Mouse (Mus musculus): ENCODE measurements around the gene Med8. TPM values are rescaled to one million over a fixed set of nuclear protein-coding genes. Genes with fewer than 3 reads are reported as not detected.

Gene Med8
- polyA plus RNA-seq (2012; rRNA removed): 112 and 113 TPM in 2 replicates

DNA sequence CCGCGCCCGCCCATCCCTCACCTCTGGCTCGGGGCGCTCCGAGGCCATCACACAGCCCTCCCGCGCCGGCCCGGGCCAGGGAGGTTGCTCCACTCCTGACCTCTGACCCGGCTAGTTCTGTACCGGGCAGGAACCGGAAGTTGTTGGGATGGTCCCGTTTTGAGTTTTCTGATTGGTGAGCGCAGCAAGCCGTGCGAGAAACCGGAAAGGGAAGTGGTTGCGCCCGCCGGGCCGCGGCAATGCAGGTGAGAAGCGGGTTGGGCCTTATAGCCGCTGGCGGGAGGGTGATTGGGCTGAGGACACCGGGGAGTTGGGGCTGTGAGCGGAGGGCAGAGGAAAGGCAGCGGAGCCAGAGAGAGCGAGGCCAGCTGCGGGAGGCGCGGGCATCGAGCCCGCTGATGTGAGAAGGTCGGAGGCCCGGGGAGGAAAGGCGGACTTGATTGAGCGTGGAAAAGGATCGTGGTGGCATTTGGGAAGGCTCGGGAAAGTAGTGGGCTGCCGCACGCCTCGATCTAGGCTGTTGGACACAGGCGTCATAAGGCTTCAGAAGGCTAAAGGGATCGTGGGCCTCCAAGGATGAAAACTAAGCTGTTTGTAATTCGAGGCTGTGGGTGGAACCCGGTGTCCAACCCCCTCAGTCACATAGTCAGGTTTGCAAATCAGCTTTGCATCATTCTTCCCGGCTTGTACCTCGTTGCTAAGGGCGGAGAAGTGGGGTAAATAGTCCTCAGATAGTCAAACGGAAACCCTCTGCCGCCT is at the start of gene Med8, which contains the start of gene Szt2:
Gene Med8, plus strand, starts transcription at position 196 of the 759 bp plus-strand sequence.
Gene Szt2, minus strand, starts transcription at position 132 of the 759 bp plus-strand sequence.

DNA sequence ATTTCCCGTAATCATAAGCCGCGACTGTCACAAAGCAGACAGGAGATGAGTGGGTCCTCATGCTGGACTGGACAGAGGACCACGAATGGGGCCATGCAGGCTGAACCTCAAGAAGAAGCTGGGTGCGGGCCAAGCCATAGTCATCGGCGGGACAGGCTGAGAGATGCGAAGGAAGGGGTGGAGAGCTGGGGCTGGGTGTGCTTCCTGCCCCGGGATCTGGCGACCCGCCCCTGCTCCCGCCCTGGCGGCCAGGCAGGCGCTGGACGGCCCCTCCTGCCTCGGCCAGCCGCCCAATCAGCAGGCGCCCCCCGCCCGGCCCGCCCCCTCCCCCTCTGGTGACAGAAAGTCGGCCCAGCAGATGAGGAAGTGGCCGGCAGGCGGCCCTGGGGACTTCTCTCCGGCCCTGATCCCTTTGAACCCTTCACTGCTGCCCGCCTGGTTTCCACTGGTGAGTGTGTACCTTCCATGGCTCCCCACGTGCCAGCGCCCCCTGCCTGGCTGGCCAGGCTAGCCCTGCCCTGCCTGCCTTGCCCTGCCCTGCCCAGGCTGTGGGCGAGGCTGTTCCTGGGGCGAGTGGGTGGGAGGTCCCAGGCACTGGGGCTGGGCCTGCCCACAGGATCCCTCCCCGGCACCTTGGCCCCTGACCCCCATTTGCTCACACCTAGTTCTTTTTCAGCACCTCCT is 18.8 kb downstream of the Med8 start, which contains the start of gene Elovl1:
Gene Elovl1, plus strand, starts transcription at position 326 of the 684 bp plus-strand sequence.

DNA sequence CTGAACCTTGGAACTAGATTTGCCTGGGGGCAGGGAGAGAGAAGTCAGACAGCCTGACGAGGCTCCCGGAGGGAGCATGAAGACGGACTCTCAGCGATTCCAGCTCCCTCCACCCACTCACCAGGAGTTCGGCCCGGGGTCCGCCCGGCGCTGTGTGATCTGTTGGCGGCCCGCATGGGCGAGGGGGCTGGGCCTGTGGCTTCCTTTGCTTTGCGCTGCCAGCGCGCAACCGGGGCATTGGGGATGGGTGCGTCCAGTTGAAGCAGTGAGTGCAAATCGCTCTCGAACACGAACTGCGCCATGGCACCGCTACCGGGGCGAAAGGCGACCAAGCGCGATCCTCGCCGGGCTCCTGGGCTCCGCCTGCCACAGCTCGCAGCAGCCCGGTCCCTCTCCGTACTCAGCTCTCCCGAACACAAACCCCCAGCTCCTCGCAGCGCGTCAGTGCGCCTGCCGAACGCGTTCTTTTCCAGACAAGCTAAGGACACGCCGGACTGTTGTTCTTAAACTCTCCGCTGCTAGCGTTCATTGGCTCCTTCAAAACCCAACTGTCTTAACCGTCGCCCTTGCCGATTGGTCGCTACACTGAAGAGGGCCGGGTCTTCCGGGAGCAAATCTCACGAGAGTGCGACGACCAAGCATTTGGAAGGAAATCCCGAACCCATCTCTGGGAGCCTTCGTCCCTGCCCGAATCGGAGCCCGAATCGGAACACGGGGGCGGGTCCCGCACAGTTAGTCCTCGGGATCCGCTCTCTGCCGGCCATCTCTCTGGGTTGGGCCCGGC is 27.9 kb downstream of the Med8 start, which contains the start of gene Cdc20:
Gene Cdc20, minus strand, starts transcription at position 533 of the 784 bp plus-strand sequence.

DNA sequence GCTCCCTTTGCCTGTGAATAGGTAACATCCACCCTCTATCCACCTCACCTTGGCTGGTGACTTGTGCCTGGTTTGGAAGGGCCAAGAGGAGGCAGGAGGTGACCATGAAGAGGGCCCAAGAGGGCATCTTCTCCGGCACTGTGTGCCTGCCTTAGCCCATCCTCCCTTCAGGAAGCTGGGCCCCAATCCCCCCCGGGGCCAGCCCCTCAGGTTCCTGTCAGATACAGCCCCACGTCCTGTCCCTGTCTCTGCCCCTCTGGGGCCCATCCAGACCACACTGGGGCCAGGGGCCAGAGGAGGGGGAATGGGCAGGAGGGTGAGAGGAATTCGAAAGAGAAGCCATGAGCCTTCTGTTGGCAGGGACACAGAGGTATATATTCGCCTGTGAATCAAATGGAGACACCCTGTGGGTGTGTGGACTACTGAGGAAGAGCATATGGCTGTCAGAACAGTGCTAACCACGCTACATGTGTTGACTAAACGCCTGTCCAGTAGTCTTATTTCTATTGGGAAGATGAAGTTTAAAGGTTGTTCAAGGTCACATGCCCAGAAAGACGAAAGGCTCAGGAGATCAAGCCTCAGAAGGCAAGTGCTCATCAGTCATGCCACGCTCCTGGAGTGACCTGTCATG is 48.3 kb downstream of the Med8 start, which contains the start of gene Mpl:
Gene Mpl, minus strand, starts transcription at position 169 of the 631 bp plus-strand sequence.

Other genes with a start within 250 kb of the Med8 start
- gene Kdm4a, start 229.3 kb upstream of the Med8 start, polyA plus RNA-seq (2012; rRNA removed): 97.6 and 113 TPM in 2 replicates
- gene Ptprf, start 117.9 kb upstream of the Med8 start, polyA plus RNA-seq (2012; rRNA removed): 72.6 and 95.1 TPM in 2 replicates
- gene Szt2, start 64 bp upstream of the Med8 start, polyA plus RNA-seq (2012; rRNA removed): 34.0 and 37.1 TPM in 2 replicates
- gene Elovl1, start 18.8 kb downstream of the Med8 start, polyA plus RNA-seq (2012; rRNA removed): 27.5 and 54.4 TPM in 2 replicates
- gene Cdc20, start 28.0 kb downstream of the Med8 start, polyA plus RNA-seq (2012; rRNA removed): 187 and 193 TPM in 2 replicates
- 1.3 and 1.7 TPM in 2 replicates for gene Mpl, start 48.2 kb downstream of the Med8 start, polyA plus RNA-seq (2012; rRNA removed)
- gene Tie1, start 80.7 kb downstream of the Med8 start, polyA plus RNA-seq (2012; rRNA removed): 18.1 and 21.1 TPM in 2 replicates
- gene 2610528J11Rik, start 117.7 kb downstream of the Med8 start, polyA plus RNA-seq (2012; rRNA removed): 0.68 and 0.78 TPM in 2 replicates
- 0.32 and 0.47 TPM in 2 replicates for gene Tmem125, start 134.7 kb downstream of the Med8 start, polyA plus RNA-seq (2012; rRNA removed)
- gene Cfap57, start 211.4 kb downstream of the Med8 start, polyA plus RNA-seq (2012; rRNA removed): 0.70 and 0.80 TPM in 2 replicates
- 115 and 163 TPM in 2 replicates for gene Ebna1bp2, start 211.5 kb downstream of the Med8 start, polyA plus RNA-seq (2012; rRNA removed)
- not detected in 2 replicates for gene Olfr62, start 249.6 kb downstream of the Med8 start, polyA plus RNA-seq (2012; rRNA removed)